Mouse (Mus musculus): ENCODE results near the gene Cdiptos.

The Cdiptos gene

GRCm38 (mm10) chr7:127013385-127013784 is 37.5 kb upstream of the Cdiptos start:
- DNase-seq, result no peak

DNA sequence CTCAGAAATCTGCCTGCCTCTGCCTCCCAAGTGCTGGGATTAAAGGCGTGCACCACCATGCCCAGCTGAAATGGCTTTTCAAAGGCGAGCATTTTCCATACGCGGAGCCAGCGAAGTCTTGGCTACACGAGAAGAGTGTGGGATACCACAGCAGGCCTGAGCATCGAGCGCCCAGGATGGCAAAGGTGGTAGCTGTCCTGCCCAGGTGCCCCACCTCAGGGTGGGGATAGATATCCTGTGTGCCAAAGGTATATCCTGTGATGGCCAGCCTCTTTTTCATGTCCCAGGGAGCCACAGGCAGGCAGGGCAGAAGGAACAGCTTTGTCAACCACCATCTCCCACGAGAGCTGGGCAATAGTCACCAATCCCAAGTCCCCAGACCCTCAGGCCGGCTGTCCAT is 36.9 kb upstream of the Cdiptos start:
- no peak for DNase-seq

DNA sequence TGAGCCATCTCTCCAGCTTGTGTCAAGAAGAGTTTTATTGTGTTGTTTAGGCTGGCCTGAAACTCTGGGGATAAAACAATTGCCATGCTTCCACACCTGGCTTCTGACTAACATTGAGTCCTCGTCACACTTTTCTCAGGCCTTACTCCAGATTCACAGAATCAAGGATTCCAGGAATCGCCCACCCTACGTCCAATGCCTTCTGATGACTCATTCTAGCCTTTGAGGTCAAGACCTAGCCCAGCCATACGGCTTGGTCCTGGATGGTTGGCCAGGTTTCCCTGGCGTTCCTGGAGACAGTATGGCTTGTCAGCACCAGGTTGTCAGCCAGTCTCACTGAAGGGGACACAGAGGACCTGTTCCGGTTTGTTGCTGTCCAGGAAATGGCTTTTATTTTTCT is 36.5 kb upstream of the Cdiptos start:
- no peak for DNase-seq

GRCm38 (mm10) chr7:127011717-127012116 is 35.8 kb upstream of the Cdiptos start:
- no peak for DNase-seq

DNA sequence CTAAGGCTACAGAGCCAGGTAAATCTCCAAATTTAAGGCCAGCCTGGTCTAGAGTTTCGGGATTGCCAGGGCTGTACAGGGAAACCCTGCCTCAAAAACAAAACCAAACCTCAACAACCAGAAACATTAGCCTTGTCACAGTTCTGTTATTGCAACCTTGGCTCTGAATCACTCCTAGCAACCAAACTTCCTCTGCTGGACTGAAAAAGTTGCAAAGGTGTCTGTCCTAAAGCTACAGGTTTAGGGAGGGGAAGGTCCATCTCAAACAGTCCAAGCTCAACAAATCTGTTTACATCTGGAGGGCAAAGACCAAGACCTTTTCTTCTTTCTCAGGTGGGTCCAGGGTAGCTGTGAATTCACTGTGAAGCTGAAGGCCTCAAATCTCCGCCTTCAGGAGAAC is 35.2 kb upstream of the Cdiptos start:
- no peak for DNase-seq

DNA sequence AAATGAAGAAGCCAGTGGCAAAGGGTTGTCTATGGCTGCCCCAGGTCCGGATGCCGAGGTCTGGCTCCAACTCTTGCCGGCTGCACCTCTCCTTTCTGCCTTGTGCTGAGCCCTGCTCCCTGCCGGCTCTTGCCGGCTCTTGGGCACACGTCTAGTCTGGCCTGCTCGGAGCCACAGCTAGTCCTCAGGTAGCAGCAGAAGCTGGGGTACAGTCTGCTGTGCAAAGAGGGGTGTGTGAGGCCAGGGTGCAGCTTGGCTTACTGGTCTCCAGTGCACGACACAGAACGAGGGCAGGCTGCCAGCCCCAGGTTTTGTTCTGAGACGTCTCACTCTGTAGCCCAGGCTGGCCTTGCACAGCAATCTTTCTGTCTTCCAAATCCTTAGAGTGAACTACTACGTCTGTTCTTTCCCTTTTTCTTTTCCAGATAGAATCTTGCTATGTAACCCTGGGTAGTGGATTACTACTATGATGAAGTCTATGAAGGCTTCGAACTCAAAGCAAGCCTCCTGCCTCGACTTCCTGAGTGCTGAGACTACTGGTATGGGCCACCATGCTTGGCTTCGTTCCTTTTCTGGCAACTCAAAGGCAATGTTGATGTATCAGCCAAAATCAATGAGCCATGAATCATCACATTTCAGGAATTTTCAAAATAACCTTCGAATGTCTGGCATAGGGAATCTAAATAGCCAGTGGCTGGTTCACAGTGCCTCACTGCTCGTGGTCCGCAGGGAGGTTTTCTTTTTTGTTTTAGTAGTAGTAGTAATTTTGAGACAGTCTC is 33.6 kb upstream of the Cdiptos start:
- no peak for DNase-seq

DNA sequence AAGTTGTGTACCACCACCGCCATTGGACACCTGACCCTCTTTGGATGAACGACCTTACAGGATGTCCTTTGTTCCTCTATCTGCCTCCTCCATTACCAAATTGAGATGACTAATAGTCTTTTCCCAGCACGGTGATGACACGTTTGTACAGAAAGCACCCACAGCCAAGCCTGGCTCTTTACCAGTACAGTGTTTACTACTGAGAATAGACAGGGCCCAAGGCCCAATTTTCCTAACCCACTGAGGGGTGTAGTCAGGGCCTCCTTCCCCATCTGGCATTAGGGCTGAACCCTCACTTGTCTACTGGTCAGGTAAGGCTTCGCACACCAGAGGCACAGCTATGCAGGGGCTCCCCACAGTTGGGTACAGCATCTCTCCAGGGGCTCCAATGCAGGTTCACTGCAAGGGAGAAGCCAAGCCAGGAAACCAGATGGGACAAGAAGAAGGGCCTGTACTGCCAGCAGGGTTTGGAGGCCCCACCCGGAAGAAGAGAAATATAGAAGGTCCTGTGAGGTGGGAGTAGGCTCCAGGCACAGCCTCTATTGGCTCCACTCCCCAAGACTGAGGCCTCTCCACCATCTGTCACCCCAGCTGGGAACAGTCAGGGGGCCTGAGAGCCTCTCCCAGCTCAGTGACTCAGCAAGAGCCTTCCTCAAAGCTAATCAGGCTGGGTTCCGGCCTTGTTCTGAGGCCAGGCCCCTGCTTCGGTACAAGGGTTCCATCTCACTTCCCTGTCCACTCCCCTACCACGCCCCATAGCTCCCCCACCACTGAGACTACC is 32.5 kb upstream of the Cdiptos start:
- no peak for DNase-seq

DNA sequence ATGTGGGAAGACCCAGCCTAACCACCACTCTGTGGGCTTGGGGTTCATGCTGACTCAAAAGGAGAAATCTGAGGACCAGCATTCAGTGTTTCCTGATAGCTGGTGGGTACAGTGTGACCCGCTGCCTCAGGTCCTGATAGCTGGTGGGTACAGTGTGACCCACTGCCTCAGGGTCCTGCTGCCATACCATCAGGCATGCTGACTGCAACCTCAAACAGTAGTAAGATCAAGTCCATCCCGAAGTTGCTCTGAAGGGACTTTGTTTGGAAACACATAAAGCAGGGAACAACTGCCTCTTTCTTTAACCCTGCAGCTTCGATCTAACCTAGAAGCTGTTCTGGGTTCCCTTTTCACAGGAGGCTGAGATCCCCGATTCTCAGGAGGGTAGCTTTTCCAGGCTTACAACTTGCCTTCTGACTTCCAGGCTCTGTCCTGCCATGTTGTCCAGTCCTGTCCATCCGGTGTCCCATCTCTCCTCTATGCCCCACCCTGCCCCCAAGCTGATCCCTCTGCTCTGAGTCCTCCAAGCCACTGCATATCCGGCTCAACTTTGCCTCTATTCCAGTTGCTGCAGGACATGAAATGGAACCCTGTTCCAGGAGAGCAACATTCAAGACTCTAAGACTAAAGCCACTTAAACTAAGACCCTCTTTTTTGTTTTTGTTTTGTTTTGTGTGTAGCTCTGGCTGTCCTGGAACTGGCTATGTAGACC is 31.6 kb upstream of the Cdiptos start:
- DNase-seq, result no peak

DNA sequence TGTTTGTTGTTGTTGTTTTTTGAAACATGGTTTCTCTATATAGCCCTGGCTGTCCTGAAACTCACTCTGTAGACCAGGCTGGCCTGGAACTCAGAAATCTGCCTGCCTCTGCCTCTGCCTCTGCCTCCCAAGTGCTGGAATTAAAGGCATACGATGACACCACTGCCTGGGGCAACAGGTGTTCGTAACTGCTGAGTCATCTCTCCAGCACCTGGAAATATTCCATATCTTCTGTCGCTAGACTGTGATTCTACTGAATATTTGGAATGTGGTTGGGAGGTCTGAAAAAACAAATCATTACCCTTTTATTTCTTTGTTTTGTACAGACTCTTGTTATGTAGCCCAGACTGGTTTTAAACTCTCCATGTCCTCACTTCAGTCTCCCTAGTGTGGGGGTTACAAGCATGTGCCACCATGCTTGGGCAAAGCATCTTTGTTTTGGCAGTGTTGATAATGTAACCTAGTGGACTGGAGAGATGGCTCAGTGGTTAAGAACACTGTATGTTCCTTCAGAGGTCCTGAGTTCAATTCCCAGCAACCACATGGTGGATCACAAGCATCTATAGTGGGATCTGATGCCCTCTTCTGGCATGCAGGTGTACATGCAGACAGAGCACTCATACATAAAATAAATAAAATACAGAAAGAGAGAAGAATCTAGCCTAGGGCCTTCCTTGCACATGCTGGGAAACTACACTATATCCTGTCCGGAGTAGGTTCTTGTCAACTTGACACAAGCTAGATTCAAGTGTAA is 28.4 kb upstream of the Cdiptos start:
- no peak for DNase-seq

GRCm38 (mm10) chr7:127003620-127004019 is 27.7 kb upstream of the Cdiptos start:
- DNase-seq, result no peak

DNA sequence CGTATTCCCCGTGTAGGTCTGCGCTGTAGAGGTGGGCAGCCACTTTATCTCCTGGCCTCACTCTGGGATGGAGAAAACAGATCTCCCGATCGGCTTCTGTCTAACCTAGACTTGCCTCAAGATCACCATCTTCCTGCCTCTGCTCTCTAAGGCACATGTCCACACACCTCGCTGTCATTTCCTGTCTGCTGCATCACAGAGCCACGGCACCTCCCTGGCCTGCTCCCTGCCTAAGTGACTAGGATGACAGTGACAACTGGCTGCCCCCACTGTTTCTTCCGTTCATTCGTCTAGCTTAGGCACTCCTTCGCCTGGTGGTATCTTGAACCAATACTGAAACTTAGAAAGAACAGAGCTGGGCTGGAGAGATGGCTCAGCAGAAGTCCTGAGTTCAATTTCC is 23.7 kb upstream of the Cdiptos start:
- peak; percentile 44 for DNase-seq

- peak; percentile 37 for DNase-seq
Observed at GRCm38 (mm10) chr7:126996449-126996848, 20.6 kb upstream of the Cdiptos start.

- peak; percentile 72 for DNase-seq
Observed at GRCm38 (mm10) chr7:126988816-126989215, 12.9 kb upstream of the Cdiptos start.

DNA sequence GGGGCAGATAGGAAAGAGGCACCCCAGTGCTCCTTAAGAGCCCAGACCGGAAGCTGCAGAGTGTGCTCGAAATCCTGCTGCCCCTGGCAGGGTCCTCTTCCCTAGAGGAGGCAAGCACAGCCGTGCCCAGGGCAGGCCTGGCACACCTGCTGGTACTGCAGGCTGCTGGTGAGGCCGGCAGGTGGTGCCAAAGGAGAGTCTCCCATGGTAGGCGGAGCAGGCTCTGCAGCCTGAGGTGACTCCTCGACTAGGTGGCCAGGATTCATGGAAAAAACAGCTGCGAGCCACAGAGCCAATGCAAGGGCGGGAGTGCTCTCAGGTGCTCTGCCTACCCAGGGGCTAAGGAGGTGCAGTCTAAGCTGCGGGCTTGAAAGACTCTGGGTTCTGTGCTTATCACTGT is 10.4 kb upstream of the Cdiptos start:
- DNase-seq, result peak; percentile 62

GRCm38 (mm10) chr7:126984667-126985444 is 9.0 kb upstream of the Cdiptos start:
- no peak for DNase-seq

DNA sequence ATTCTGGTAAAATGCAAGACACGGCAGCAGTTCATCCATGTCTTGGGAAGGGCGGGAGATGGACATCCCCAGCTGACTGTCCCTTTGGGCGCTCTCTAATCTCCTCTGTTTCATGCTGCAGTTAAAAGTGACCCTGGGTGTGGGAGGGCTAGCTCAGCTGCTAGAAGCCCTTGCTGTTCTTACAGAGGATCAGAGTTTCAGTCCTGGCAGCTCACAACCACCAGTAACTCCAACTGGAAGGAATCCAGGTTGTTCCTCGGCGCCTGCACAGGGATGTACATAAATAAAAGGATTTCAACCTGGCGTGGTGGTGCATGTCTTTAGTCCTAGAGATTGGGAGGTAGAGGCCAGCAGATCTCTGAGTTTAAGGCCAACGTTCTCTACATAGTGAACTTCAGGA is 7.2 kb upstream of the Cdiptos start:
- DNase-seq, result no peak

GRCm38 (mm10) chr7:126982054-126982453 is 6.2 kb upstream of the Cdiptos start:
- no peak for DNase-seq

GRCm38 (mm10) chr7:126981601-126982000 is 5.7 kb upstream of the Cdiptos start:
- no peak for DNase-seq

DNA sequence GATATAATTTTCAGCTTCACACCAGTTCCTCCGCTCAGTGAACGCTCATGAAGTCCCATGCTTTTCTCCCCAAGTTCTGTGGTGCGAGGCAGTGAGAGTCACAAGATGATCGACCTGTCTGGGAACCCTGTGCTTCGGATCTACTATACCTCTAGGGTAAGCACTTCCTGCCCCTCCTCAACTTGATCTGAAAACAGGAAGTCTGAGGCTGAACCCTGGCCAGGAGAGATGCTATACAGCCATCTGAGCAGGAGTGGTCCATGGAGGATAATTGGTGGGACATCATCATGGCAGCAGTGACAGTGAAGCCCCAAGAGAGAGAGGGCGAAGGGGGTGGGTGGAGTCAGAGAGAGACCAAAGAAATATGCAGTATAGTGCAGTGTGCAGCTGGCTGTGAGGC is 2.9 kb upstream of the Cdiptos start:
- peak; percentile 19 for DNase-seq

DNA sequence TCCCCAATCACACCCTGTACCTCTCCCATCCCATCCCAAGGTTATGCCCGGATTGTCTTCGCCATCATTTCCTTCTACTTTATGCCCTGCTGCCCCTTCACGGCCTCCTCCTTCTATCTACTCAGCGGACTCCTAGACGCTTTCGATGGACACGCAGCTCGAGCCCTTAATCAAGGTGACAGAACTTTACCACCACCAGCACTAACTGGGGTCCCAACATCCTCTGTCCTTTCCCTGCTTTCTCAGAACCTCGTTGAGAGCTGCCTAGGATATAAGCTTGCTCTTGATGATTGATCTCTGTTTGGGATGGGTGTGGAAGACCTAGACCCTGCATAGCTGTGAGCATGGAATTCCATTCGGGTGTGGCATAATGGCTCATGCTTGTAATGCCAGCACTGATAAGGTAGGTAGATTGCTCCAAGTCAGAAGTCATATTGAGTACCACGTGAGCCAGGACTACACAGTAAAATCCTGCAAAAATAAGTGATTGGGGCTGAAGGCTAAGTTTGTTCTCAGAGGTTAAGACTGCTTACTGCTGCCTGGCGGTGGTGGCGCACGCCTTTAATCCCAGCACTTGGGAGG is 1.1 kb upstream of the Cdiptos start:
- no peak for DNase-seq

- no peak for DNase-seq
Observed at GRCm38 (mm10) chr7:126975893-126975949, 177 bp downstream of the Cdiptos start, which contains the start of gene Cdipt. Cdipt (plus strand) TSS chr7:126975914.

GRCm38 (mm10) chr7:126975493-126975892 is 405 bp downstream of the Cdiptos start:
- no peak for DNase-seq
